ENCODE assay signal across 27 mouse cellular contexts in genomic region chr14:77406241-77407114, GRCm38 (mm10).
A peak's percentile ranks its signal among the peaks of the same experiment; 100 is the strongest.
DNase-seq lines count a peak whose midpoint lies in the region; ATAC-seq lines count a peak whose summit lies in the region.
"Had no signal": no experiment of that assay in that cellular context is flagged by ENCODE, and none has a peak within 500 bp of the region (broad histone marks: within the 10 kb centered on the region; RNA-seq: fewer than 3 reads in every experiment).

No protein-coding gene starts in this region.

- no peak overlapping the region for H3K9ac ChIP-seq in hindbrain, embryonic 14.5 days
- no peak overlapping the region for H3K9ac ChIP-seq in hindbrain, embryonic 13.5 days
- H3K9ac ChIP-seq in forebrain, embryonic 13.5 days = no peak overlapping the region
- H3K9ac ChIP-seq: embryonic facial prominence, embryonic 13.5 days; heart, embryonic 13.5 days; intestine, embryonic 15.5 days; limb, embryonic 13.5 days; lung, embryonic 15.5 days had no signal

- DNase-seq in hindbrain, embryonic 14.5 days (ENCODE audit: low spot score) = no peak
- peak; percentile 73 for DNase-seq in Muller cell, postnatal 12 days (ENCODE audit: inconsistent ontology term)
- DNase-seq in retina, embryonic 14.5 days (ENCODE audit: low spot score) = peak; percentile 37
- DNase-seq in adrenal gland, postnatal 25 days = no peak
- no peak for DNase-seq in gastrocnemius, adult 18-20 months (ENCODE audit: low spot score)
- DNase-seq: adrenal gland, postnatal 10 days; cerebellum, adult 11-12 months; cerebellum, adult 9-11 months; gastrocnemius, adult 2 months; heart, postnatal 10 days; kidney, adult 2 months; kidney, postnatal 10 days; spleen, adult 18-20 months; thymus, adult 2 months; thymus, postnatal 4 days had no signal

- H3K4me1 ChIP-seq in hindbrain, embryonic 14.5 days (replicated peaks; ENCODE audit: control insufficient read depth, insufficient read depth, low read length) = no peaks in the 10 kb centered on the region
- no peaks in the 10 kb centered on the region for H3K4me1 ChIP-seq in hindbrain, embryonic 13.5 days (replicated peaks)
- H3K4me1 ChIP-seq in forebrain, embryonic 13.5 days = peaks cover 17% of the 10 kb centered on the region
- H3K4me1 ChIP-seq: embryonic facial prominence, embryonic 13.5 days; heart, embryonic 13.5 days; intestine, embryonic 15.5 days; limb, embryonic 13.5 days; lung, embryonic 15.5 days; midbrain, embryonic 10.5 days had no signal

- no peak for ATAC-seq in hindbrain, embryonic 14.5 days (ENCODE audit: low FRiP score)
- ATAC-seq in hindbrain, embryonic 13.5 days (ENCODE audit: low FRiP score) = no peak
- peak; percentile 89 for ATAC-seq in forebrain, embryonic 13.5 days
- ATAC-seq: hindbrain, postnatal 0 days; intestine, embryonic 15.5 days; Patski had no signal

- H3K27ac ChIP-seq in hindbrain, embryonic 14.5 days = peak overlapping the region; percentile 32; the same call in 1 of the 2 replicates
- no peak overlapping the region for H3K27ac ChIP-seq in hindbrain, embryonic 13.5 days
- H3K27ac ChIP-seq in forebrain, embryonic 13.5 days = no peak overlapping the region
- H3K27ac ChIP-seq: embryonic facial prominence, embryonic 13.5 days; gastrocnemius, adult 2 months; heart, embryonic 13.5 days; hindbrain, postnatal 0 days; intestine, embryonic 15.5 days; limb, embryonic 13.5 days; lung, embryonic 15.5 days; midbrain, embryonic 10.5 days had no signal

- H3K36me3 ChIP-seq in hindbrain, embryonic 14.5 days (replicated peaks; ENCODE audit: control insufficient read depth, insufficient read depth) = no peaks in the 10 kb centered on the region
- H3K36me3 ChIP-seq in hindbrain, embryonic 13.5 days = no peaks in the 10 kb centered on the region
- H3K36me3 ChIP-seq in forebrain, embryonic 13.5 days (ENCODE audit: poor library complexity, severe bottlenecking) = no peaks in the 10 kb centered on the region
- H3K36me3 ChIP-seq: embryonic facial prominence, embryonic 13.5 days; G1E; heart, embryonic 13.5 days; intestine, embryonic 15.5 days; limb, embryonic 13.5 days; lung, embryonic 15.5 days; midbrain, embryonic 10.5 days had no signal

- no peak overlapping the region for H3K4me2 ChIP-seq in hindbrain, embryonic 14.5 days (replicated peaks)
- H3K4me2 ChIP-seq in hindbrain, embryonic 13.5 days = no peak overlapping the region
- H3K4me2 ChIP-seq in forebrain, embryonic 13.5 days = no peak overlapping the region
- H3K4me2 ChIP-seq: embryonic facial prominence, embryonic 13.5 days; heart, embryonic 13.5 days; intestine, embryonic 15.5 days; limb, embryonic 13.5 days; liver, embryonic 11.5 days; lung, embryonic 15.5 days had no signal

- H3K9me3 ChIP-seq in hindbrain, embryonic 14.5 days (ENCODE audit: control insufficient read depth, low read length) = no peaks in the 10 kb centered on the region
- no peaks in the 10 kb centered on the region for H3K9me3 ChIP-seq in hindbrain, embryonic 13.5 days
- H3K9me3 ChIP-seq in forebrain, embryonic 13.5 days (replicated peaks) = no peaks in the 10 kb centered on the region
- H3K9me3 ChIP-seq: embryonic facial prominence, embryonic 13.5 days; heart, embryonic 13.5 days; intestine, embryonic 15.5 days; limb, embryonic 13.5 days; lung, embryonic 15.5 days; midbrain, embryonic 10.5 days had no signal

- H3K27me3 ChIP-seq in hindbrain, embryonic 14.5 days (ENCODE audit: control insufficient read depth, insufficient read depth, low read length) = no peaks in the 10 kb centered on the region
- no peaks in the 10 kb centered on the region for H3K27me3 ChIP-seq in hindbrain, embryonic 13.5 days
- H3K27me3 ChIP-seq in forebrain, embryonic 13.5 days = peaks cover 16% of the 10 kb centered on the region
- H3K27me3 ChIP-seq: embryonic facial prominence, embryonic 13.5 days; heart, embryonic 13.5 days; intestine, embryonic 15.5 days; limb, embryonic 13.5 days; lung, embryonic 15.5 days; Patski had no signal

- H3K4me3 ChIP-seq in hindbrain, embryonic 14.5 days (replicated peaks; ENCODE audit: low read length) = no peak overlapping the region
- no peak overlapping the region for H3K4me3 ChIP-seq in hindbrain, embryonic 13.5 days
- H3K4me3 ChIP-seq in forebrain, embryonic 13.5 days = no peak overlapping the region
- H3K4me3 ChIP-seq: embryonic facial prominence, embryonic 13.5 days; gastrocnemius, adult 2 months; heart, embryonic 13.5 days; intestine, embryonic 15.5 days; limb, embryonic 13.5 days; lung, embryonic 15.5 days; midbrain, embryonic 10.5 days had no signal

- 68% methylated on average over 5 of the region's 5 CpGs for WGBS in hindbrain, embryonic 14.5 days
- WGBS in hindbrain, embryonic 13.5 days = 75% methylated on average over 5 of the region's 5 CpGs
- 20% methylated on average over 5 of the region's 5 CpGs for WGBS in forebrain, embryonic 13.5 days

Comparison
In these comparisons a context has a peak if more than half of its experiments do, and no peak if none do; other contexts are left out.
1. DNase-seq: peak in Muller cell, postnatal 12 days (single experiment) and retina, embryonic 14.5 days (single experiment); none in hindbrain, embryonic 14.5 days (single experiment), adrenal gland, postnatal 25 days (single experiment) and gastrocnemius, adult 18-20 months (single experiment).